Mouse (Mus musculus) heart, adult 11 months (tissue): ENCODE results near the gene 2610507B11Rik.

Experiments used
- DNase-seq: peaks from one replicate; pipeline ENCODE4 v3.0.0; 2022

2610507B11Rik gene

GRCm38 (mm10) chr11:78289146-78289763, 27.7 kb downstream of the 2610507B11Rik start:
- no peak for DNase-seq

GRCm38 (mm10) chr11:78290654-78291053, 29.1 kb downstream of the 2610507B11Rik start, which contains the start of gene BC030499:
Gene BC030499, plus strand, starts transcription at chr11:78290841.
- DNase-seq, result no peak

GRCm38 (mm10) chr11:78294585-78294984, 33.0 kb downstream of the 2610507B11Rik start:
- no peak for DNase-seq

- no peak for DNase-seq
These were observed 39.4 kb downstream of the 2610507B11Rik start for GRCm38 (mm10) chr11:78300917-78301316.

GRCm38 (mm10) chr11:78301357-78302084, 40.0 kb downstream of the 2610507B11Rik start, which contains the start of gene Spag5:
Gene Spag5, plus strand, starts transcription at chr11:78301529.
- DNase-seq, result peak; percentile 99

GRCm38 (mm10) chr11:78305272-78305671, 43.7 kb downstream of the 2610507B11Rik start:
- DNase-seq, result no peak

- DNase-seq, result no peak
These were observed 49.4 kb downstream of the 2610507B11Rik start for GRCm38 (mm10) chr11:78310861-78311511.

GRCm38 (mm10) chr11:78313662-78314061, 52.1 kb downstream of the 2610507B11Rik start:
- DNase-seq, result no peak

- DNase-seq, result no peak
These were observed 56.9 kb downstream of the 2610507B11Rik start for GRCm38 (mm10) chr11:78318411-78318810.

GRCm38 (mm10) chr11:78322076-78322831, 60.7 kb downstream of the 2610507B11Rik start:
- peak; percentile 23 for DNase-seq

- DNase-seq, result peak; percentile 97
These were observed 61.3 kb downstream of the 2610507B11Rik start, which contains the start of gene Aldoc for GRCm38 (mm10) chr11:78322860-78323259. Gene Aldoc, plus strand, starts transcription at chr11:78322968.

- no peak for DNase-seq
These were observed 62.6 kb downstream of the 2610507B11Rik start for GRCm38 (mm10) chr11:78324000-78324785.

- DNase-seq, result no peak
These were observed 63.4 kb downstream of the 2610507B11Rik start for GRCm38 (mm10) chr11:78324965-78325364.

- DNase-seq, result no peak
These were observed 65.7 kb downstream of the 2610507B11Rik start for GRCm38 (mm10) chr11:78327215-78327614.

GRCm38 (mm10) chr11:78327634-78328511, 66.3 kb downstream of the 2610507B11Rik start, which contains the start of gene Pigs:
Gene Pigs, plus strand, starts transcription at chr11:78328415.
- peak; percentile 100 for DNase-seq

- no peak for DNase-seq
These were observed 67.0 kb downstream of the 2610507B11Rik start for GRCm38 (mm10) chr11:78328512-78329056.

- DNase-seq, result no peak
These were observed 71.1 kb downstream of the 2610507B11Rik start for GRCm38 (mm10) chr11:78332676-78333075.

GRCm38 (mm10) chr11:78333992-78334391, 72.4 kb downstream of the 2610507B11Rik start:
- no peak for DNase-seq

GRCm38 (mm10) chr11:78337040-78337439, 75.5 kb downstream of the 2610507B11Rik start:
- DNase-seq, result no peak
